Mouse (Mus musculus) gastrocnemius, adult 8-10 months (tissue): ENCODE data around the gene Hist1h4d. TPM values are rescaled to one million over a fixed set of nuclear protein-coding genes. Genes with fewer than 3 reads are reported as not detected.
A peak's percentile ranks its signal among the peaks of the same experiment; 100 is the strongest.
"Not testable (repeated sequence)": the region's sequence is repeated elsewhere in the genome, so short reads cannot be mapped to it uniquely, and the experiment has no call there.

Source experiments
- DNase-seq, 2 experiments: peaks; one replicate each; pipeline ENCODE4 v3.0.0; 2022; ENCODE audit warnings: low spot score in 2 of 2
- total RNA-seq, 4 experiments: library from RNA; stranded (reverse); gene quantifications; 2 replicates each; pipeline ENCODE4 v1.2.4; 2022

Gene Hist1h4d
- total RNA-seq, 4 experiments from 2014 or later = 37.8 to 57.9 (median 48.1) TPM

DNA sequence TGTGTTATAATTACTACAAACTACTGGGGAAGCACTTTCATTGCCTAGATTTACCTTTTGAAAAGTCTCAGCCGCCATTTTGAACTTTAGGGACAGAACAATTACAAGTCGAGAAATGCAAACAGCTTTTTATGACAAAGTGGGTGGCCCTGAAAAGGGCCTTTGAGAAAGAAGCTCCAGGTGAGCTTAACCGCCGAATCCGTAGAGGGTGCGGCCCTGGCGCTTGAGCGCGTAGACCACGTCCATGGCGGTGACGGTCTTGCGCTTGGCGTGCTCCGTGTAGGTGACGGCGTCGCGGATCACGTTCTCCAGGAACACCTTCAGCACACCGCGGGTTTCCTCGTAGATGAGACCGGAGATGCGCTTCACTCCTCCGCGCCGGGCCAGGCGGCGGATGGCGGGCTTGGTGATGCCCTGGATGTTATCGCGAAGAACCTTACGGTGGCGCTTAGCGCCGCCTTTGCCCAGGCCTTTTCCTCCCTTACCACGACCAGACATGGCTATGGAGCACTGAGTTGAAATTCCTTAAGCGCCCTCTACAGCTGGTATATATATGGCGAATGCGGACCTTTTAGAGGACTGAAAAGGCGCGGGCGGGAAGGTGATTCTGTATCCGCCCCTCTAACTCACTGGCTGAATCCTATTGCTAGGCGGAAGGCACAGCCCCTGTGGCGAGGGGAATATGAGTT lies 30.1 kb upstream of the Hist1h4d start, which contains the start of gene Hist1h4f:
Hist1h4f (minus strand) TSS at position 503 of the 689 bp plus-strand sequence.
- DNase-seq = peak in 1 of 2 experiments; percentile 52

DNA sequence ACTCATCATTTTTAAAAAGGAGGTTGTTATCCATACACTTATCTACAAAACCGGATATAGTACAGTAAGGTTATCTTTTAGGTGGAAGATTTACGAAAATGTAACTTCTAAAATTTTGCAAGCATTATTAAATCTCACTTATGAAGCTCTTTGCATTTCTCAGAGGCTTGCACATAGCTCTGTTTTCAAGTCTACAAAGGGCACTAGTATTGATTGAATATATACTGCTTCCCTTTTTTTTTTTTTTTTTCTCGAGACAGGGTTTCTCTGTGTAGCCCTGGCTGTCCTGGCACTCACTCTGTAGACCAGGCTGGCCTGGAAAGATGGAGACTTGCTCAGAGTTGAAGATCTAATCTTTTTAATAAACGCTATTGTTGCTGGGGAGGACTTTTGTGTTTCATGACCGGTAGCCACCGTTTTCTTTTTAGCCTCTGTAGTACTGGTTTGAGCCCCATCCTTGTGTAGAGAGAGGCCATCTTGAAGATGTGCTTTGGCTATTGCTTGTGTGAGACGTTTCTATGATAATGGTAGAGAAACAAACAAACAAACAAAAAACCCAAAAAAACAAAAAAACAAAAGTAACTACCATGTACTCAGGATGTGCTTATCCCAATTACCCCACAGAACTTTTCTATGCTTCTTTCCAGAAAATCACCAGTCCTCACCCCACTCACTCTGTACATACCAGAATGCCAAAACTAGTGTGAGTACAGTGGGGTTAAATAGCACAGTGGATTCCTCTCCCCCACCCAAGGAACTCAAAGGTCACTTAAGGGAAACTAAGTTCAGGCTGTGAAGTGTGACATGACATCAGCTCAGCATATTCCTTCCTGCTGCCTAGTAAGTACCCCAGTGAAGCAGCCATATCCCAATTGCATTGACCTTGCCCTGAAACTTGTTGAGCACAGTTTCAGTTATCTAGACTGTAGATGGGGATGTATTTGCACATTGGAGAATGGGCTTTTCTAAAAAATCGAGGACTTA lies 29.2 kb upstream of the Hist1h4d start:
- no peak for DNase-seq

DNA sequence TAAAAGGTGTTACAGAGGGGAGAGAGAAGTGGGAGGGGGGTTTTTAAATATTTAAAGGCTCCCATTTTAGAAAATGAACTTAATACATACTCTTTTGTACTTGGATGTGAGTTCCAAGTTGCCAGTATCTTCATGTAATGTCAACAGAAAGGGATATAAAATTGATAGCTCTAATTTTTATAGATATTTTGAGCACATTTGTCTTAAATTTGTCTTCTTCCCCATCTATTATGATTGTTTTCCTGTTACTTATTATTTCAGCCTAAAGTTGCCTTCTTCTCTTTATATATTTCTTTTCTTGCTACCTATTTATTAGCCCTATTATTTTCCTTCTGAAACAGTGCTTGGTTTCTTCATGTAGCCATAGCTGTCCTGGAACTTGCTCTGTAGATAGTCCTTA lies 28.4 kb upstream of the Hist1h4d start, which contains the start of gene Hist1h1d:
Hist1h1d (plus strand) TSS at position 301 of the 400 bp plus-strand sequence.
- DNase-seq = no peak

DNA sequence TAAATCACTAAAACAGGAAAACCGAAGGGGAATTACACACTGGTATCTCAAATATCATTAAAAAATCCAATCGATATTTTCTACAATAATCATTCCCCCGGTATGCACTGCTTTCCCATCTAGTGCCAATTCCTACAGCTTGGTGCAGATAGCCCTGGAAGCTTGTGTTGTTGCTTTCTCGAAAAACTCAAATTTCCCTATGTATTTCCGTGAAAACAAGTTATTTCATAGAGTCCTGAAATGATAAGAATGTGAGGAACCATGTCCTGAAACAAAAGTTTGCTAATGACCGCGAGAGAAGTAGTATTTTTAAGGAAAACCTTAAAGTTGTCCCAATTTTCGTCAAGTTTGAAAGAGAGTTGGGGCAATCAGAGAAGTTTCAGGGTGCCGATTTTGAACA lies 27.0 kb upstream of the Hist1h4d start:
- no peak for DNase-seq

DNA sequence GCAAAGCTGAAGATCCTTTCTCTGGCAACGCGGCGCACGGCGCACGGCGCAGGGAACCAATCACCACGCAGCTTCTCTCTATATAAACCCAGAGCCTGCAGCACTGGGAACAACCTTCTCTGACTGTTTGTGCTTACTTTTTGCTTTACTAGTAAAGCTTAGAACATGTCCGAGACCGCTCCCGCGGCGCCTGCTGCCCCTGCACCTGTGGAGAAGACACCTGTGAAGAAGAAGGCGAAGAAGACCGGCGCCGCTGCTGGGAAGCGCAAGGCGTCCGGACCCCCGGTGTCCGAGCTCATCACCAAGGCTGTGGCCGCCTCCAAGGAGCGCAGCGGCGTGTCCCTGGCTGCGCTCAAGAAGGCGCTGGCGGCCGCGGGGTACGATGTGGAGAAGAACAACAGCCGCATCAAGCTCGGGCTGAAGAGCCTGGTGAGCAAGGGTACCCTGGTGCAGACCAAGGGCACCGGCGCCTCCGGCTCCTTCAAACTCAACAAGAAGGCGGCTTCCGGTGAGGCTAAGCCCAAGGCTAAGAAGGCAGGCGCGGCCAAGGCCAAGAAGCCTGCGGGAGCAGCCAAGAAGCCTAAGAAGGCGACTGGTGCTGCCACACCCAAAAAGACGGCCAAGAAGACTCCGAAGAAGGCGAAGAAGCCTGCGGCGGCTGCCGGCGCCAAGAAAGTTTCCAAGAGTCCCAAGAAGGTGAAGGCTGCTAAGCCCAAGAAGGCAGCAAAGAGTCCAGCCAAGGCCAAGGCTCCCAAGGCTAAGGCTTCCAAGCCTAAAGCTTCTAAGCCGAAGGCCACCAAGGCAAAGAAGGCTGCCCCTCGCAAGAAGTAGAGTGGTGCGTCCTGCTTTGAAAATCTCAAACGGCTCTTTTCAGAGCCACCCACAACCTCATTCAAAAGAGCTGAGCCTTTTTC lies 26.2 kb upstream of the Hist1h4d start:
- DNase-seq = peak in 1 of 2 experiments; percentile 43

DNA sequence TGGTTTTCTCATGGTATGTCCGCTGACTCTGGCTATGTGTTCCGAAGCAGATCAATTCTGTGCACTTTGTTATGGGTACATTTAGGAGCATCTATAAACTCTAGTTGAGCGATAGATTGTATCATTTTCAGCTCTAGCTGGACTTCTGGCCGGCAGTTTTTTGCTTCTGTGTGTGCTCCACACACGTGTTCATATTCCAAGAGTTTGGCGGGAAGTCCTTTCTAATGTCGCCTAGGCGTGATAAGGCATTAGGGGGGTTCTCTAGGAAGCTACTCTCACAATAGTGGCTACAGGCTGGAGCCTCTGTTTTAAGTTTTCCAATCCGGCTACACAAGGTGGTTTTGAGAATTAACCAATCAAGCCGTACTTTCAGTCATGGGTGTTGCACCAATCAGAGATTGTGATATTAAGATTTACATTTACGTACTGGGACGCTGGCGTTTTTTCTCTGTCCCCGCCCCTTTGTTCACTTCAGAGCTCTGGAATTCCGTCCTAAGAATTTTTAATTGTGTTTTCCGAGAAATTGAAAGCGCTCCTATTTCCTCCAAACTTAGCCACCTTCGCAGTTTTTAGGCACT lies 25.5 kb upstream of the Hist1h4d start:
- DNase-seq = no peak

DNA sequence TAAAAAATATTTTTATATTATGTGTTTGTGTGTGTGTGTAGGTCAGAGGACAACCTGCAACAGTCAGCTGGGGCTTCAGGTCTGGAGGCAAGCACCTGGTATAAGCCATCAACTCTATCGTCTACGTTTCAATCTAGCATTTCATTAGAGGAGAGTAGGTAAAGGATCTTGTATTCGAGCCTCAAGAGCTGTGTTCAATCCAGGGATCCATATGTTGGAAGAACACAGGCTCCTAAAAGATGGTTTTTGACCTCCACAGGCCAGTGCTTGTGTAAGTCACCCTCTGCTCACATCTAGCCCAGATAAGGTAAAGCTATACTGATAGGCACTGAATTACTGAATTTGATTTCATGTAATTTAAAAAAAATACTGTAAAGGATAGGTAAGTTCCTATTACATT lies 24.5 kb upstream of the Hist1h4d start:
- no peak for DNase-seq

DNA sequence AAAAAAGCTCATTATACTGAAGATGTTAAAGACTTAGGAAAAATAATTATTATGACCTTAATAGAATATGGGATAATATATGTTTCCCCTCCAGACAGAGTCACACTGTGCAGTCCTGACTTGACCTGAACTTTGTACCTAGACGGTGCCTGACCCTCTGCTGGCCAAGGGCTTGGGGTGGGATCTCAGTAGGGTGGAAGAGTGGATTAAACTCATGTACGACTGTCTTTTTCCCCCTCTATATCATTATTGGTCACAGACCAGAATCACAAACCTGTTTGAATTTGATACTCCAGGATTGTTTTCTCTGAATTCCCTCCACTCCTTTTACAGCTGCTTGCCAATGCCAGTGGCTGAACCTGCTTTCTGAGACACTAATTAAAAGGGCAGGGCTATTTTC lies 20.7 kb upstream of the Hist1h4d start:
- DNase-seq = not testable (repeated sequence)

GRCm38 (mm10) chr13:23561531-23561882 lies 19.9 kb upstream of the Hist1h4d start:
- not testable (repeated sequence) for DNase-seq

DNA sequence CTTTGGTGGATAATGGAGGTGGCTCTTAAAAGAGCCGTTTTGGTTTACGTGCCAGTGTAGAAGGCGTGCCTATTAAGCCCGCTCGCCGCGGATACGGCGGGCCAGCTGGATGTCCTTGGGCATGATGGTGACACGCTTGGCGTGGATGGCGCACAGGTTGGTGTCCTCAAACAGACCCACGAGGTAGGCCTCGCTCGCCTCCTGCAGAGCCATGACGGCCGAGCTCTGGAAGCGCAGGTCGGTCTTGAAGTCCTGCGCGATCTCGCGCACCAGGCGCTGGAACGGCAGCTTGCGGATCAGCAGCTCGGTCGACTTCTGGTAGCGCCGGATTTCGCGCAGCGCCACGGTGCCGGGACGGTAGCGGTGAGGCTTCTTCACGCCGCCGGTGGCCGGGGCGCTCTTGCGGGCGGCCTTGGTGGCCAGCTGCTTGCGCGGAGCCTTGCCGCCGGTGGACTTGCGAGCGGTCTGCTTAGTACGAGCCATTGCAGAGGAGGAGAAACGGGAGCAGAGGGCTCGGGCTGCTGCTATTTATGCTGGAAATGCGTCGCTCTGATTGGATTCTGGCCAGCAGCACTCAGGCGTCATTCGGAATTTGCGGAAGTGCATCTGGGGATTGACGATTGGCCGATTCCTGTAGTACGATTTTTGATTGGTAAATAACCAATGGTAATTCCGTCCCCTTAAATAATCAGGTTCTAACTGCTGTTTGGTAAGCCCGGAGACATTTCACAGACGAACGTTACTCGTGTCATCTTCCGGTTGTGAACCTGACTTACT lies 19.3 kb upstream of the Hist1h4d start, which contains the start of gene Hist1h3e:
Hist1h3e (minus strand) TSS at position 487 of the 777 bp plus-strand sequence.
- peak; percentile 84 to 88 for DNase-seq

DNA sequence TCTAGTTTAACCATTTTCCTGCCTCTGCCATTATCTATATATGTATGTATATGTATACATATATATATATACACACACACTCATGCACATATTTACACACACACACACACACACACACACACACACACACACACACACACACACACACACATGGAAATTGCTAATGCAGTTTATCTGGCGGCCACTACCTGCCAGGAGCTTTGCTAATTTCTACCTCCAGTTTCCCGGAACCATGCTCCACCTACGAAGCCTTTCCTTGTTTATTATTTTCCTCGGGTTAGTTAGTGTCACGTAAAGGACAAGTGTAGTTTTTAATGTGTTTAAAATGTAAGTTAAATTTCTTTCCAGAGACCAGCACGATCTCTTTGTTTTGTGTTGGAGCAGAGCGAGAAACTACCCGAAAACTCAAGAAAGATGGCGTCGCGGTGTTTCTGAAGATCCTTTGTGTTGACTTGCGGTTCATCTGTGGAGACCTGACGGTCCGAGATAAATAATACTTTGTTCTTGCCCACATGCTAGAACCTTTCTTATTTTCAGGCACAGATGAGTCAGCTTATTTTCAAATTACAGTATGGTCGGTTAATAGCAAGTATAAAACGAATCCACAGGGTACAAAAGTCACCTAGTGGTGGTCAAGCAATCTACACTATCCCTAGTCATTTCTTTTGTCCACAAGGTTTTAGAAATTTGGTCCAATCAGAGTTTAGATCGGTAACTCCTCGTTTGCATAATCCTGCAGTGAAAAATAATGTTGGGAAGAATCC lies 18.5 kb upstream of the Hist1h4d start:
- no peak for DNase-seq

DNA sequence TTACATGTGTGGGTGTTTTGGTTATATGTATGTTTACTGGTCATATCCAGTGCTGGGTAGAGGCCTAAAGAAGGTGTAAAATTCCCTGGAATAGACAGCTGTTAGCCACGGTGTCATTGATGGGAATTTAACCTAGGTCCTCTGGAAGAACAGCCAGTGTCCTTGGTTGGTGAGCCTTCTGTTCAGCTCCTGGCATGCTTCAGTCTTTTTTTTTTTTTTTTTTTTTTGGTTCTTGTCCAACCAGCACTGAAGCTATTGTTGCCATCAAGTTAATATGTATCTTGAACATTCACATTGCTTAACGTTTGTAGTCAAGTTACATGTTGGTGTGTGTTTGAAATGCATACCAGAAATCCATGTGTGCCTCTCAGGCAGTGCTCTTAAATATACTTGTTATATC lies 16.9 kb upstream of the Hist1h4d start:
- DNase-seq = no peak

DNA sequence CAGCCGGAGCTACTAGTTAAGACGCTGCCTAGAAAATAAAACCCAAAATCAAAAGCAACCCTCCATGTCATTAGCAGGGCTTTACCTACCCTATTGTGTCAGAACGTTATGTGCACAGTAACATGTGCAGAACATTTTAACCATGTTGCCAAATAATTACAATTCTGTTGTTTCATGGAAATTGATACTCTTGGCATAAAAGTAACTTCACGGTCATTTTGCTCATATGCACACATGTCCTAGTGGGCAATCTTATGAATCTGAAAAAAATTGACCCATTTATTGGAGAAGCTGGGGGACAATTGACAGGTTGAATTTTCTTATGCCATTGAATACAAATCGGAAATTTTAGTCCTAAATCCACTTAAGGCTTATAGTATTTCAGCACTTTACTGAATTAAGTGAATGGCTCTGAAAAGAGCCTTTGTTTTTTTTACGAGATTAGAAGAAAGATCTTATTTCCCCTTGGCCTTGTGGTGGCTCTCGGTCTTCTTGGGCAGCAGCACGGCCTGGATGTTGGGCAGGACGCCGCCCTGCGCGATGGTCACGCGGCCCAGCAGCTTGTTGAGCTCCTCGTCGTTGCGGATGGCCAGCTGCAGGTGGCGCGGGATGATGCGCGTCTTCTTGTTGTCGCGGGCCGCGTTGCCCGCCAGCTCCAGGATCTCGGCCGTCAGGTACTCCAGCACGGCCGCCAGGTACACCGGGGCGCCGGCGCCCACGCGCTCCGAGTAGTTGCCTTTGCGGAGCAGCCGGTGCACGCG lies 11.0 kb upstream of the Hist1h4d start:
- not testable (repeated sequence) for DNase-seq

DNA sequence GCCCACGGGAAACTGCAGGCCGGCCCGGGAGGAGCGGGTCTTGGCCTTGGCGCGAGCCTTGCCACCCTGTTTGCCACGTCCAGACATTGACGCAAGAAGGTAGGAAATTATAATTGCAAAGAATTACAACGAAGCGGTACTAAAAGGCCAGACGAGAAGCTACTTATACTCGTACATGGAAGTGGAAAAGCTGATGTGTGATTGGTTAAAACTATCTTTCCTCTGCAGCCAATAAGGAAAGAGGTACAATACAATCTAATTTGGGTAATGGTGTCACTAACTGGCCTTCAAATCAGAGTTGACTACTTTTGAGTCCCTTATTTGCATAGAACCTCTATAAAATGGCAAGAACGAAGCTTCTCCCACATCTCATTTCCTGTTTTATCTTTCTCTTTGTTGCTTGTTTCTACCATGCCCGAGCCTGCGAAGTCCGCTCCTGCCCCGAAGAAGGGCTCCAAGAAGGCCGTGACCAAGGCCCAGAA lies 10.3 kb upstream of the Hist1h4d start, which contains the start of the genes Hist1h2ae and Hist1h2bg:
Hist1h2ae (minus strand) TSS at position 199 of the 482 bp plus-strand sequence.
Hist1h2bg (plus strand) TSS at position 375 of the 482 bp plus-strand sequence.
- no peak for DNase-seq

GRCm38 (mm10) chr13:23571504-23572217 lies 9.7 kb upstream of the Hist1h4d start:
- DNase-seq = not testable (repeated sequence)

DNA sequence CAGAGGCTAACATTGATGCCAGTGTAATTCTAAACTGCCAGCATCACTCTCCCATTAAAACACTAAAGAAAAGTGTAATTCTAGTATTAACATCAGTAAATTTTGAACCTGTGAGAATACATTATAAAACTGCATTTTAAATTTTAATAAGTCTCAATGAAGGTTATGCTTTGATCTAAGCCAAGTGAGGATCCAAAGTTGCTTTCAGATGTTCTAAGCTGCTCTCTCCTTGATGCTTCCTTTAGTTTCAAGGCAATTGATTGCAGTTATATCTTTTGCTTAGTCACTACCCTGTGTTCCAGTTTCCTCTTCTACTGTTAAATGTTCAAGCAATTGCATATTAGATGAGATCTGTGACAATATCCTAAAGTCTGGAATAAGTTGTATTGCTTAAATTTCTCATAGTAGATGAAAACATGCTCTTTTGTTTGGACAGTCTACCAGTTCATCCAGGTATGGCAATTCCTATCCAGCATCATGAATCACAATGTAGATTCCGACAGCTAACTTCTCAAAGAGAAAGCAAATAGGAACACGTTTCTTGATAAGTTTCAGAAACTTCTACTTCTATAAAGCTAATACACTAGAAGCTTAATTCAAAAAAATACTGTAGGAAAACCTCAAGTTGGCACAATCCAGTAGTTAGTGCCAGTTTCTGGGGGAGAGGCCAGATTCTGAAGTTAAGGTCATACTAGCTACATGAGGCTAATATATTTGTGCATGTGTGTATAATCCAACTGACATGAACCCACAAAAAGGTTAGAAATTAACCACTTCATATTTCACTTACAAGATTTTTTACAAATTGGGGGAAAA lies 9.0 kb upstream of the Hist1h4d start:
- DNase-seq = no peak
